Mouse (Mus musculus) C2C12 (cell line): ENCODE measurements around the gene 1700001L19Rik. TPM values are rescaled to one million over a fixed set of nuclear protein-coding genes. Genes with fewer than 3 reads are reported as not detected.

Experiments used
- H3K27me3 ChIP-seq: one replicate; pipeline ENCODE4 v1.6.1; 2011; ENCODE audit not compliant: control insufficient read depth, insufficient read depth, insufficient read length
- H3K36me3 ChIP-seq: one replicate; pipeline ENCODE4 v1.6.1; 2011; ENCODE audit not compliant: control insufficient read depth, insufficient read depth
- H3K4me3 ChIP-seq: one replicate; pipeline ENCODE4 v1.5.1; 2011; ENCODE audit warnings: mild to moderate bottlenecking, control low read depth; ENCODE audit not compliant: poor library complexity, insufficient read depth, severe bottlenecking
- H3K79me2 ChIP-seq: one replicate; pipeline ENCODE4 v1.6.1; 2011; ENCODE audit not compliant: control insufficient read depth, insufficient read depth
- H3K79me3 ChIP-seq: one replicate; pipeline ENCODE4 v1.6.1; 2011; ENCODE audit warnings: low read depth, control low read depth
- H3ac ChIP-seq: one replicate; pipeline ENCODE3; 2011; ENCODE audit warnings: low read depth; ENCODE audit not compliant: control insufficient read depth, insufficient read length
- CEBPB ChIP-seq: IDR thresholded peaks from one replicate; pipeline ENCODE4 v1.6.1; 2011; ENCODE audit warnings: low read depth, mild to moderate bottlenecking, control low read depth, moderate library complexity
- CTCF ChIP-seq: IDR thresholded peaks from one replicate; pipeline ENCODE4 v1.5.1; 2011; ENCODE audit not compliant: control insufficient read depth, insufficient read depth, insufficient read length
- FOSL1 ChIP-seq: IDR thresholded peaks from one replicate; pipeline ENCODE4 v1.8.0; 2011; ENCODE audit warnings: mild to moderate bottlenecking, low read length; ENCODE audit not compliant: poor library complexity, insufficient read depth, severe bottlenecking
- MAX ChIP-seq: IDR thresholded peaks from one replicate; pipeline ENCODE4 v1.6.1; 2011; ENCODE audit warnings: mild to moderate bottlenecking, control low read depth
- MYOD1 ChIP-seq: IDR thresholded peaks from one replicate; pipeline ENCODE4 v1.6.1; 2011; ENCODE audit warnings: low read depth; ENCODE audit not compliant: control insufficient read depth, insufficient read length
- MYOG ChIP-seq: IDR thresholded peaks from one replicate; pipeline ENCODE4 v1.6.1; 2011; ENCODE audit not compliant: control insufficient read depth, insufficient read length; ENCODE audit errors: extremely low read depth
- USF1 ChIP-seq: IDR thresholded peaks from one replicate; pipeline ENCODE4 v1.6.1; 2011; ENCODE audit warnings: low read depth, mild to moderate bottlenecking, control low read depth, moderate library complexity
- polyA plus RNA-seq: library from polyadenylated mRNA; unstranded; fragments of >200 nt; fragmentation: generic; extraction: Trizol; gene quantifications from one replicate; pipeline ENCODE4 v1.2.1, GENCODE M21; 2012; ENCODE audit warnings: missing spikeins

The 1700001L19Rik gene
- polyA plus RNA-seq, 1 experiment = not detected

GRCm38 (mm10) chr13:68598953-68599352 lies 1.7 kb downstream of the 1700001L19Rik start:
- Histone ChIP-seq H3ac (no peak overlapping the region), H3K79me2 (no peaks in the 10 kb centered on the region), H3K27me3 (no peaks in the 10 kb centered on the region), H3K79me3 (no peaks in the 10 kb centered on the region), H3K36me3 (no peaks in the 10 kb centered on the region), H3K4me3 (no peak overlapping the region)
- TF ChIP-seq FOSL1 = no peak
- no peak for TF ChIP-seq MYOD1
- no peak for TF ChIP-seq CEBPB
- TF ChIP-seq MYOG = no peak
- no peak for TF ChIP-seq MAX
- TF ChIP-seq USF1 = no peak
- no peak for TF ChIP-seq CTCF

GRCm38 (mm10) chr13:68601184-68601583 lies 4.0 kb downstream of the 1700001L19Rik start:
- TF ChIP-seq MYOG (no peak), MAX (no peak), FOSL1 (no peak), MYOD1 (no peak)
- Histone ChIP-seq H3K27me3 (no peaks in the 10 kb centered on the region), H3ac (no peak overlapping the region), H3K79me2 (no peaks in the 10 kb centered on the region), H3K79me3 (no peaks in the 10 kb centered on the region), H3K4me3 (no peak overlapping the region), H3K36me3 (no peaks in the 10 kb centered on the region)

- no peak overlapping the region for H3K4me3 ChIP-seq
- H3K79me2 ChIP-seq = no peaks in the 10 kb centered on the region
- H3K36me3 ChIP-seq = no peaks in the 10 kb centered on the region
- no peaks in the 10 kb centered on the region for H3K27me3 ChIP-seq
- TF ChIP-seq CEBPB (no peak), MYOG (no peak), MAX (no peak), CTCF (no peak)
- no peak overlapping the region for H3ac ChIP-seq
- H3K79me3 ChIP-seq = no peaks in the 10 kb centered on the region
Measured at GRCm38 (mm10) chr13:68603085-68603484, 5.9 kb downstream of the 1700001L19Rik start.

GRCm38 (mm10) chr13:68605689-68606126 lies 8.5 kb downstream of the 1700001L19Rik start:
- Histone ChIP-seq H3K27me3 (no peaks in the 10 kb centered on the region), H3K79me3 (no peaks in the 10 kb centered on the region), H3K4me3 (no peak overlapping the region), H3K79me2 (no peaks in the 10 kb centered on the region), H3K36me3 (no peaks in the 10 kb centered on the region), H3ac (no peak overlapping the region)
- TF ChIP-seq MYOD1 = no peak
- peak; percentile 82 for TF ChIP-seq USF1

- no peak for TF ChIP-seq MYOD1
- TF ChIP-seq MYOG = no peak
- no peak for TF ChIP-seq MAX
- no peak for TF ChIP-seq CTCF
- no peak for TF ChIP-seq FOSL1
- no peak for TF ChIP-seq USF1
- TF ChIP-seq CEBPB = no peak
- Histone ChIP-seq H3K4me3 (no peak overlapping the region), H3K27me3 (peaks cover 6% of the 10 kb centered on the region), H3K79me3 (no peaks in the 10 kb centered on the region), H3K36me3 (no peaks in the 10 kb centered on the region), H3ac (no peak overlapping the region), H3K79me2 (no peaks in the 10 kb centered on the region)
Measured at GRCm38 (mm10) chr13:68607652-68608405, 10.6 kb downstream of the 1700001L19Rik start.

- no peak overlapping the region for H3ac ChIP-seq
- H3K79me3 ChIP-seq = no peaks in the 10 kb centered on the region
- TF ChIP-seq MAX (no peak), CTCF (no peak), FOSL1 (no peak), USF1 (no peak), MYOG (no peak), CEBPB (no peak), MYOD1 (no peak)
- peaks cover 4% of the 10 kb centered on the region for H3K27me3 ChIP-seq
- no peaks in the 10 kb centered on the region for H3K79me2 ChIP-seq
- no peaks in the 10 kb centered on the region for H3K36me3 ChIP-seq
- no peak overlapping the region for H3K4me3 ChIP-seq
Measured at GRCm38 (mm10) chr13:68622792-68623191, 25.6 kb downstream of the 1700001L19Rik start.
